Mouse (Mus musculus) kidney, postnatal 36 days (tissue): ENCODE data around the gene Klk9.

Source experiments
- DNase-seq, 2 experiments: peaks; one replicate each; pipeline ENCODE4 v3.0.0; 2021 to 2022; ENCODE audit warnings: mixed read lengths in 2 of 2

The Klk9 gene

DNA sequence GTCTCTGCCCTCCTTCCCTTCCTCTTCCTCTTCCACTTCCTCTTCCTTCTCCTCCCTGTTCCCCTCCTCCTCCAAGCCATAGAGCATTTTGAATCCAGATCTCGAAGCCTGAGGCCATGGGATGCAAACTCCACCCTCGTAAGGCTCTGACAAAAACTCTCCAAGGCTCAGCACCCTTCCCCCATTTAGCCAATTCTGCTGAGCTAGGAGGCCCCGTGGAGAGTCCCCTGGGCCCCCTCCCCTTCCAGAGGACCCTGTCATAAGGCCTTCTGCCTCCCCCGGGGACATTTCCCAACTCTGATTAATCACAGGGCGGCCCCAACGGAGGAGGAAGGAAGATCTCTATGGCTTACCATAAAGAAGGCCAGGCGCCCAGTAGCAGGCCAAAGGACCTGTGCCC is at the start of gene Klk9:
TSS of gene Klk9 (plus strand) at position 301 of the 400 bp plus-strand sequence.
- no peak for DNase-seq

DNA sequence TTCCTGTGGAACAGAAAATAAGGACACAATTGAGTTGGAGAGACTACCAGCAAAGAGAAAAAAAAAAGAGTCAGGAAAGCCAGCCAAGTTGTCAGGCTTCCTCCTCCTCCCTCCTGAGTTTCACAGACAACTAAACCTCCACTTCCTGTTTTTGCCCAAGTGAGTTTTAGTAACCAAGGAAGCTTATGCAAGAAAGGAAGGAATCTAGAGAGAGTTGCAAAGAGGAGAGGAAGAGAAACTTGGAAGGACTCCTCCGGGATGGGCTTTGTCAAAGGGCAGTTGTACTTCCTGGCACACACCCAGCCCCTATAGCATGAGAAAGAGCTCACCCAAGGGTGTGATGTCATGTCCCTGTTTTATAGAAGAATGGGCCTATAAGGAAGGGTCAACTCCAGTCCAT is 43.9 kb upstream of the Klk9 start:
- DNase-seq, result peak; percentile 9 to 30

DNA sequence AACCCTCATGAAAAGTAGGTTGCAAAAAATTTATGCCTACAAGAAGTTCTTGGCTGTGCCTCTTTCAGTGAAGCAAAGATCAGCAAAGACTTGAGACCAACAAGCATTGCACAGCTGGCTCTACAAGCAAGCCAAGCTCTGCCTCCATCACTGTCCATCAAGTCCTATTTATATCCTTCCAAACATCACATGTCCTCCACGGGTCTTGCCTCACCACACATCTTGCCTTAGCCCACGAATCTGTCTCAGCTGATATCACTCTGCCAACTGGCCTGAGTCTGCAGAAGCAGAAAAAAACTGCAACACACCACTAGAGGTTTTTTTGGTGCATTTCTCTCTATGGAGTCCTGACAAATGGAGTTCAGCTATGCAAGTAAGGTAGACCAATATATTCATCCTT is 38.9 kb upstream of the Klk9 start:
- no peak for DNase-seq

DNA sequence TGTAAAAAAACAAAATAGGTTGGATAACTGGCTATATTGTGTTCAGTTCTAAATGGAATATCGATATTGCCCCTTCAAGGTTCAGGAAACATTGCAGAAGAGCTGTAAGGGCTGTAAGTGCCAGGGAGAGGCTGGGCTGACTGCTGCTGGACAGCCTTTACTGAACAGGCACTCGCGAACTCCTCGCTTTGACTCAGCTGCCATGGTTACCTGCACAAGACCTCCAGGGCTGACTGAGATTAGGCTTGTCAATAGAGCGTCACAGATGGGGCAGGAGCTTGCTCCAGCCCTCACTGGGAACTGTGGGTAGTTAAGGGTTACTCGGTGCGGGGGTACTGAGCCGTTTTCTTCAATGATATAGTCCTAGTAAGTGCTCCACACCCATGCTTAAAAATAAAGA is 25.2 kb upstream of the Klk9 start:
- DNase-seq, result no peak

DNA sequence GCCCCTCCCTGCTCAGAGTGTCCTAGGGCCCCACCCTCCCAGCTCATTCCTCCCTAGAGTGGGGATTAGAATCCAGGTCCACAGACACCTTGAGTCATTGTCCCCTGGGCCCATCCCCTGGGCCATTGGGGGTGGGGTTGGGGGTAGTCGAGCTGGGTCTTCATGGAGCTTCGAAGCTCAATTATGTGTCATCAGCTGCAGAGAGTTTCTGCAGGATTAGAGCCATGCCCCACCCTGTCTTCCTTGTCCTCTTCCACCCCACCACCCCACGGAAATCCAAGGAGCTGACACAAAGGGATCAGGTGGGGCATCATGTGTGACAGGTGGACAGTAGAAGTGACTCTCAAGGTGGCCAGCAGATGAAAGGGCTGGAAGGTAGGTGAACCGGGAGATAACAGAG is 23.1 kb upstream of the Klk9 start, which contains the start of gene Klk12:
TSS of gene Klk12 (plus strand) at position 301 of the 400 bp plus-strand sequence.
- DNase-seq, result no peak

DNA sequence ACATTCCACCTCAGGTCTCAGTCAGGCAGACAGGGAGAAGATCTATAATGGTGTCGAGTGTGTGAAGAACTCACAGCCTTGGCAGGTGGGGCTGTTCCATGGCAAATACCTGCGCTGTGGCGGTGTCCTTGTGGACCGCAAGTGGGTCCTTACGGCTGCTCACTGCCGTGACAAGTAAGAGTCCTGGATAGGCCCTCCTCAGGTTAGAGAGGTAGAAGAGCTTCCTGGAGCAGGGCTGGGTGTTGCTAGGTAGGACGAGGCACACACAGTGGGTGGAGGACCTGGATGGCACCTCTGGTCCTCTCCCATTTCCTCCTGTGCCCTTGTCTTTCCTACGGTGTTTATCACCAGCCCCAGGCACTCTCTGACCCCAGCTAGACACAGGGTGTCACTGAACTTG is 22.1 kb upstream of the Klk9 start:
- no peak for DNase-seq

DNA sequence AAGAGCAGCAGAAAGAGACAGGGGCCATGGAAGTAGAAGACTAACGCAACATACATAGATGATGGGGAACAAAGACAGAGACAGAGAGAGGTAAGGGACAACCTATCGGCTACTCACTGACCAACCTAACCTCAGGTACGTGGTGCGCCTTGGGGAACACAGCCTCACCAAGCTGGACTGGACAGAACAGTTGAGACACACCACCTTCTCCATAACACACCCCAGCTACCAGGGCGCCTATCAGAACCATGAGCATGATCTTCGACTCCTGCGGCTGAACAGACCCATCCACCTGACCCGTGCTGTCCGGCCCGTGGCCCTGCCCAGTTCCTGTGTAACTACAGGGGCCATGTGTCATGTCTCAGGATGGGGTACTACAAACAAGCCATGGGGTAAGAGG is 21.0 kb upstream of the Klk9 start:
- no peak for DNase-seq

DNA sequence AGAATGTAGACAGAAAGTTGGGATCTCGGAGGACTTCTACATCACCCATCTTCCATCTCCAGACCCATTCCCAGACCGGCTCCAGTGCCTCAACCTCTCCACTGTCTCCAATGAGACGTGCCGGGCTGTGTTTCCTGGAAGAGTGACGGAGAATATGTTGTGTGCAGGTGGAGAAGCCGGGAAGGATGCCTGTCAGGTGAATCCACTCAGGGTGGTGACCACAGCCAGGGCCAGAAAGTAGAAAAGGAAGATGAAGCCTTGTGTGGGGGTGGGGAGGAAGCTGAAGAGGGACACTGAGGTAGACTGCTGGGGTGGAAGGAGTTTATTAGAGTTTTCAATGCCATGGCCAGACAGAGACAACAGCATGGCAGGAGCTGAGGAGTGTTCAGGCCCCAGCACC is 19.8 kb upstream of the Klk9 start:
- DNase-seq, result no peak

DNA sequence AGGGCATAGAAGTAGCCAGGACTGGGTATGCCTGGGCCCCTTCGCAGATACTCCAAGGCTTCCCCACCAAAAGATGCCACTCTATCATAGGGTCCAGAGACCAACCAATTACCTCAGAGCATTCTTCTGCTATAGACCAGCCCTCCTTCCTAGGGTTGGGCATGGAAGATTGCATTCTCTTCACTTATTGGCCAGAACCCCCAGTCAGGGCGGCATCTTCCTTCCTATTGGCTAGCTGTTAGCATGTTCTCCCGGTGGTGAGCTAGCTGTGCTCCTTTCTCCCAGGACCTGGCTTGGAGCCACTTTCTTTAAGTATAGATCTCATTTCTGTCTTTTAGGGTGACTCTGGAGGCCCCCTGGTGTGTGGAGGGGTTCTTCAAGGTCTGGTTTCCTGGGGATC is 18.8 kb upstream of the Klk9 start:
- DNase-seq, result no peak

DNA sequence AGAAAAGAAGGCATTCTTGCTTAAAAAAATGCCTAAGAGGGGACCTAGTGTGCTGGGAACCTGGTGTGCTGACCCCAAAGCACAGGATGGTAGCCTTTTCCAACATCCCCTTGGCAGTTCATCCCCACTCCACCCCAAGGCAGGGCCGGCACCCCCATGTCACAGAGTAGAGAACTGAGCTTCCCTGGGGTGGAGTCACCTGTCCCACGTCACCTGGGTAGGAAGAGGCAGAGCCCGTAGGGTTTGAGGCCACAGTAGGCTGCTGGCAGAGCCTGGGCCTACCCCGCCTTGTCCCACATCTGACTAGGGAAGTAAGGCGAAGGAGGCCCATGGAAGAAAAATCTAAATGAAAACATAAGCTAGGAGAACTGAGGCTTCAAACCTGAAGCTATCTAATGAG is 17.3 kb upstream of the Klk9 start, which contains the start of gene Klk11:
TSS of gene Klk11 (plus strand) at position 241 of the 400 bp plus-strand sequence.
- no peak for DNase-seq

DNA sequence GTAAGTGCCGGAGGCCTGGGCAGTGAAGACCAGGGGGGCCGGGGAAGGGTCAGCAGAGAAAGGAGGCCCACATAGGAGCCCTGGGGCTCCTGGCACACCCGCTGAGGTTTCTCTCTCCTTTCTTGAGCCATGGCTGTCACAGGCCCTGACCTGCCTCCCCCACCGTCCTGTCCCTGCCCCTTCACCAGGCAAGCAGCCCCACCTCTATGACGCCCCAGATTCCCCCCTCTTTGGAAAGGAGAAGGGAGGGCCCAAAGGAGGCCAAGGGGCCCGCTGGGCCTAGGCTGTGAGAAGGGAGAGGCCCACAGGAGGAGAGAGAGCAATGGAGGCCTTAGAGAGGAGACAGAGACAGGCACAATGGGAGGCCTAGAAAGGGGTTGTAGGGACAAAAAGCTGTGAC is 16.9 kb upstream of the Klk9 start:
- no peak for DNase-seq

DNA sequence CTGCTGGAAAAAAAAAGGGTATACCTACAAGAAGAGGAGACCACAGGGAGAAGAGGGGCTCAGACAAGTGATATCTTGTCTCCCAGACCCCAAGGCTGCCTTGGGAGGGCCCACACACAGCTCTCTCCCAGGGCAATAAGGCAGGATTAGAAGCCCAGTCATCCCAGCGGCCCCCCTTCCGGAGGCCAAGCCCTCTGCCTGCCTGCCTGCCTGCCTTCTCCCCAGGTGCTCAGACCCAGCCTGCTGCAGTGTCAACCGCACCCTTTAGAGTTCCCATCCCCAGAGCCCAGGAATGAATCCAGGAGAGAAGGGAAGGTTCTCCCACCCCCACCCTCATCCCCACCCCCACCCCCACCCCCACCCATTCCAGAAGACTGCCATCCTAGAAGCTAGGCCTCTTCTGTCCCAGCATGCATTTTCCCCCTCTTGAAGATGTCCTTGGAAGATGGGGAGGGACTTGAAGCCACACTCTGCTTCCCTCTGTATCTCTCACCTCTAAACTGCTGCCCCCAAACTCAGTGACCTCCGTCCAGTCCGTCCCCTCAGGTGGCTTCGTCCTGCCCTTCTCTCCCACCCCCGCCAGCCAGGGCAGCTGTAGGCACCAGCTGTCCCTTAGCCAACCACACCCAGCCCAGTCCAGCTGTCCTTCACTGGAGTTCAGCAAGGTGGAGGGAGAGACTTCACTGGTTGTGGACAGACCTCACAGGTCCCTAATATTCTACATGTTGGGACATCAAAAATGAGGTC is 16.2 kb upstream of the Klk9 start:
- no peak for DNase-seq

DNA sequence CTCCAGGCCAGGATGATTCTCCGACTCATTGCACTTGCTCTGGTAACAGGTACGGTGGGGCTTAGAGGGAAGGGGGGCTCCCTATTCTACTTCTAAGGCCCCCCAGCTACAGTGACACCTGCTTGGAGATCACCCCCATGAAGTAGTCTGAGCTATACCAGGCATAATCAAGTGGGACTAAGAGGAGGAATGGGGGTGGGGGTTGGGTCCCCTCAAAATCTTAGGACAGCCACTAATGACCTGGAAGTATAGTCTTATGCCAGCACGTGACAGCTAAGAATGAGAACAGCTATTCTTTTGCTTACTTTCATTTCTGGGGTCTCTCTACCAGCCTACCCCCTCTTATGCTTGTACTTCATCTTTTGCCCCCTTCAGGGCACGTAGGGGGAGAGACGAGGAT is 15.2 kb upstream of the Klk9 start:
- DNase-seq, result no peak

DNA sequence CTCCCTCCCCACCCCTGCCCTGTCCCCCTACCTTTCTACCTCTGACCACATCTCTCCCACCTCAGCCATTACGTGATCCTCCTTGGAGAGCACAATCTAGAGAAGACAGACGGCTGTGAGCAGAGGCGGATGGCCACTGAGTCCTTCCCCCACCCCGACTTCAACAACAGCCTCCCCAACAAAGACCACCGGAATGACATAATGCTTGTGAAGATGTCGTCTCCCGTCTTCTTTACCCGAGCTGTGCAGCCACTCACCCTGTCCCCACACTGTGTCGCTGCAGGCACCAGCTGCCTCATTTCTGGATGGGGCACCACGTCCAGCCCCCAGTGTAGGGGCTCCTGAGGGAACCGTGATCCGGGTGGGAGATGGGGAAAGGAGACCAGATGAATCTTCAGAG is 14.3 kb upstream of the Klk9 start:
- DNase-seq, result no peak

DNA sequence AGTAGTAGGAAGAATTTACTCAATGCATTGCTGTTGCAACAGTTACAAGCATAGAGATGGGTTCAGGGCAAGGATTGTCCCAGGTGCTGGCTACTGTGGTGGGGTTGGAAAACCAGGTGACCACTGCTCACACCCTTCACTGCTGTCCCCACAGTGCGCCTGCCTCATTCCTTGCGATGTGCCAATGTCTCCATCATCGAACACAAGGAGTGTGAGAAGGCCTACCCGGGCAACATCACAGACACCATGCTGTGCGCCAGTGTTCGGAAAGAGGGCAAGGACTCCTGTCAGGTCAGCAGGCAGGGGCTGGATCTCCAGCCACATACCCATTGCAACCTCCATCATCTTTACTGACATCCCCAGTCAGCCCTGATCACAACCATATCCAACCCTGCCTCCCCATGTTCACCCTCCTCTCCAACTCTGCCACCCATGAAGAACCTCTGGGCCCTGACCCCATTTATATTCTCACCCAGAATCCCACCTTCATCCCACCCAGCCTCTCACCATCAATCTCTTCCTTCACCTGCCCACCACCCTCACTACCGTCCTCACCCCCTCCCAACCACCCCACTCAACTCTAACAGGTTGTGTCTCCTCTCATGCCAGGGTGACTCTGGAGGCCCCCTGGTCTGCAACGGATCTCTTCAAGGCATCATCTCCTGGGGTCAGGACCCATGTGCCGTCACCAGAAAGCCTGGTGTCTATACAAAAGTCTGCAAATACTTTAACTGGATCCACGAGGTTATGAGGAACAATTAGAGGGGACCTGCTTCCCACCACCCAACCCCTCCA is 13.3 kb upstream of the Klk9 start:
- DNase-seq, result no peak

DNA sequence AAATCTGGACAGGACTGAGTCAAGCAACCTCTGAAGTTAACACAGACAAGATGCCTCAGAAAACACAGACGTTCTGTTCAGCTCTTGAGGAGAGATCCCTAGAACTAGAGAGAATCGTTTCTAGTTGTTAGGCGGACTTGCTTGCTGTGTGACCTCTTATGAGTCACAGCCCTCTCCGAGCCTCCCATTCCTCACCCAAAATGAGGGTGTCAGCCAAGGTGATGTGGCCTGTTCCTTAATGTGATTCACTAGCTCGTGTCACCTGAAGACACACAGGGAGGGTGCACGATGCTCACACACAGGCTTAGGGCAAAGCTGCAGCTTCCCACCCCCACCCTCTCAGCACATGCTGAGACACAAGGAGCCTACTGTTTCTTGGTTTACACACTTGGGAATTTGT is 11.4 kb upstream of the Klk9 start:
- no peak for DNase-seq

DNA sequence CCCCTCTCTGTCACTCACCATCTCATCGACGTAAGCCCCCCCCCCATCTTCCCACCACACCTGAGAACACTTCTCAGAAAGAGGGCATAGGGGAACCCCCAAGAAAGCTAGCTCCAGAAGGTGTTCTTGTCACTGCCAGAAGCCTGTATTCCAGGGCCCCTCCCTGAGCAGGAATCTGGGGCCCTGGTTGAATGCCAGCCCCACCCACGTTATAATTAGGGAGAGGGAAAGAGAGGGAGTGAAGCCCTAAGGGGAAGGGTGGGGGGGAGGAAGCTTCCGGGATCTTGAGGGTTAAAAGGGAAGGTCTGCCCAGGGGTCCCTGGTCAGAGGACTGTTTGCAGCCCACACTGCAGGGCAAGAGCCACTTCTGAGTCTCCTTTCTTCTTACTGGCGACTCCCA is 10.9 kb upstream of the Klk9 start, which contains the start of gene Klk10:
TSS of gene Klk10 (plus strand) at position 290 of the 400 bp plus-strand sequence.
- DNase-seq, result no peak

DNA sequence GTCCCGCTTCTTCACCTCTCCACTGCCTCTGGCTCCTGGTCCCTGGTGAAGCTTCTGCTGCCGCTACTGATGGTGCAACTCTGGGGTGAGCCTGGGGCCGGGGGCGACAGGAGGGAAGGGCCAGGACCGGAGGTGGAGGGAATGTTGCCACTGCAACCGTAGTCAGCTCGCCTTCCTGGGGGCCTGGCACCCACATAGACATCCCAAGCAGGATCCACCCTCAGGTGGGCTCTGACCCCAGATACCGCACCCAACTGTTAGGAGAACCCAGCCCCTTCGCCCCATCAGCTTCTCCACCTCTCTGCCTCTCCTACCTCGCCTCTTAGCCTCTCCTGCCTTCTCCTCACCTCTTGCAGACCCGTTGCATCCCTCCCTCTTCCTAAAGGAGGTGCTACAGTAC is 10.2 kb upstream of the Klk9 start:
- no peak for DNase-seq

DNA sequence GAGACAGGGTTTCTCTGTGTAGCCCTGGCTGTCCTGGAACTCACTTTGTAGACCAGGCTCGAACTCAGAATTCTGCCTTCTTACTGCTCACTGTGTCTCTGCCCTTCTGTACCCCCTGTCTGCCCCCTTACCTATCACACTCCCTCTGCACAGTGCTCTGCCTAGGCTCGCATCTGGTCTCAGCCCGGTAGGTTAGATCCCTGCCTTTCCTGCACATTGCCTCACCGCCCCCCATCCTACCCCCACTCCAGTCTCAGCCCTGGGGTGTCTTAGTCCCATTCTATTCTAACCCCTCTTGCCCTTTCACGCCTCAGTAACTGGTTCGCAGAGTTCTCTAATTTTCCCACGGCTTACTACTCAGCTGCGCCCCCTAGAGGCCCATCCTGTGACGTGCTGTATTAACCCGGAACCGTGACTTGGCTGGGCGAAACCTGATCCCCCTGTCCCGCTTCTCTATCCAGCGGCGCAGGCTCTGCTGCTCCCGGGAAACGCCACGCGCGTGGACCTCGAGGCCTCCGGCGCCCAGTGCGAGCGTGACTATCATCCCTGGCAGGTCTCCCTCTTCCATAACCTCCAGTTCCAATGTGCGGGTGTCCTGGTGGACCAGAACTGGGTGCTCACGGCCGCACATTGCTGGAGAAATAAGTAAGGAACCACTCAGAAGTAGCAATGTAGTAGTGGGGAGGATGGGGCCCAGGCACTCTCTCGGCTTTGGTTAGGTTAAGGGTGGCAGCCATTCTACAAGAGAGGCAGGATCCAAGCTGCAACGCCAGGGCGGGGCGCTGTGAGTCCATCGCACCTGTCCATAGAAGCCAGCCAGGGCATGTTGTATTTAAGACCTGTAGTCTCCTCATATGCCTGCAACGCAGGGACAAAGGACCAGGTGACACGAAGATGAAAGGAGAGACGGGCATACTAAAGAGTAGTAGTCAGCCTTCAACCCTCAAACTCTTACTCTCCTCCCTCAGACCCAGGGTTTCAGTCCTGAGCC is 9.1 kb upstream of the Klk9 start:
- peak; percentile 67 to 91 for DNase-seq

DNA sequence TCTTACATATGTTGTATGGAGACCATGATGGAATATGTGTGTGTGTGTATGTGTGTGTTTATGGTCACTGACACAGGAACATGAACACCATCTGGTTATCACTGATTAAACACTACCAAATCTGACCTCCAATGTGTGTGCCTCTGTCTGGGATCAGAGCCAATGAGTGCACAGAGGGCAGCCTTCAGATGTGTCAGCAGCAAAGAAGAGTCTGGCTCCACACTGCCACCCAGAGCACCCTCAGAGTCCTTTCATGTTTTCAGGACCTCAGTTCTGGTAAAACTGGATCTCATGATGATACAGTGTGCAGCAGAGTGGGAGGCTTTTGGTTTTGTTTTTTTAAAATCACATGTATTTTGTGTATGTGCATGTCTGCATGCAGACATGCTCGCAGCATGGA is 6.4 kb upstream of the Klk9 start:
- DNase-seq, result peak; percentile 14 to 59

DNA sequence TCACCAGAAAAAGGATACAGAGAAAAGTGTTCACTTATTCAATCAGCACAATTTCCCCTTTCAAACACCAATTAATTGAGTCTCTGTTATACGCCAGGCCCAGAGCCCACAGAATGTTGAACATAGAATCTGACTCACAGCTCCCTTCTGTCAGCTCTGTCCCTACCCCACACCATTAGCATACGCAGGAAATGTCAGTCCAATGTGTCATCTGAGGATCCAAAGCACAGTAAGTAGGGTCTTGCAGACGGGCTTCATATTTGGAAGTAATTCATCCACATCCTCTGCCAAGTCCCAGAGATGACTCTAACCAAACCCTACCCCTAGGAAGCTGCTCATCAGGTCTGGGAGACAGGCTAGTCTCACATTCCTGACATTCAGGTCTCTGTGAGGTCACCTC is 3.6 kb upstream of the Klk9 start:
- no peak for DNase-seq

DNA sequence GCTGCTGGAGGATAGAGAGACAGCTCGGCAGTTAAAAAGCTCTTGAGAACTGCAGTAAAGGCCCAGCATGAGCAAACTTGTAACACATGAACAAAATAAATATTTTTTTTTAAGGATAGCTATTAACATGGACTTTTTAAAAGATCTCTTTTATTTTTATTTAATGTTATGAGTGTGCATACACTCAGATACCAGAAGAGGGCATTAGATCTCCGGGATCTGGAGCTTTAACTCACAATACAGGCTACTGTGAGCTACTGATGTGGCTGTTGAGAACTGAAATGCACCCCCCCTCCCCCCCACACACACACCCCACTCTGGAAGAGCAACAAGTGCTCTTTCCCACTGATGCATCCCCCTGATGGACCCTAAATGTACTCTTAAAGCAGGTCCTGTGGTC is 2.4 kb upstream of the Klk9 start:
- DNase-seq, result no peak

DNA sequence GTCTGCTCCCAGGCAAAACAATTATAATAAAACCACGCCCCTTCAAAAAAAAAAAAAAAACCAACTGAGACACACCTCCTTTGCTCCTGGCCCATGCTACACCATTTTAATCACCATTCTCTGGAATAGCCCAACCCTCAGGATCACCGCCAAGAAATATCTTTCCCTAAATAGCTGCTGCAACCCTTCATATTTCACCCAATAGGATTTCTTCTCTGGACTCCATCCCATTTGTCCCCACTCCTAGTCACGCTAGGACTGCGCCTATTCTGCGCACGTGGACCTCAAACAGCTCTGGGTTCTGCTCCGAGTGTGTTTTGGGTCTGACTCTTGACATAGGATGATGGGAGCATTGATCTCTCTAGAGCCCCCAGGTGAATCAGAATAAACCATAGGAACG is 4.7 kb downstream of the Klk9 start:
- DNase-seq, result no peak
